ENCODE assay signal across 1 mouse cellular context in genomic region chr14:118239351-118239750, GRCm38 (mm10).
TF ChIP-seq lines count a peak whose summit lies in the region.

No protein-coding gene starts in this region.

TF ChIP-seq in CH12.LX, 34 proteins besides CTCF, POLR2A, EP300 and RAD21 (continued from another document):
- TF ChIP-seq SIN3A (IDR thresholded peaks at IDR 0.05; ENCODE audit: low read length): no peak
- no peak for TF ChIP-seq ZKSCAN1 (IDR thresholded peaks at IDR 0.05; ENCODE audit: borderline replicate concordance, low read depth, low read length)
- no peak for TF ChIP-seq UBTF (IDR thresholded peaks at IDR 0.05; ENCODE audit: low read depth, low read length)
- no peak for TF ChIP-seq TBP (conservative IDR thresholded peaks at IDR 0.05; ENCODE audit: low read depth, low read length)
- no peak for TF ChIP-seq KAT2A (IDR thresholded peaks at IDR 0.05; ENCODE audit: insufficient replicate concordance, low read length)
- TF ChIP-seq TCF12 (IDR thresholded peaks at IDR 0.05; ENCODE audit: low read depth, low read length): no peak
- no peak for TF ChIP-seq NRF1 (IDR thresholded peaks at IDR 0.05; ENCODE audit: low read depth, low read length)
- no peak for TF ChIP-seq MAFK (IDR thresholded peaks at IDR 0.05; ENCODE audit: insufficient replicate concordance, low read length)
- TF ChIP-seq RCOR1 (conservative IDR thresholded peaks at IDR 0.05; ENCODE audit: low read depth, low read length): no peak
- no peak for TF ChIP-seq SMC3 (IDR thresholded peaks at IDR 0.05; ENCODE audit: low read depth, low read length)
- no peak for TF ChIP-seq PAX5 (IDR thresholded peaks at IDR 0.05; ENCODE audit: low read length)
- TF ChIP-seq ZC3H11A (IDR thresholded peaks at IDR 0.05; ENCODE audit: low read depth, low read length): no peak
- no peak for TF ChIP-seq BHLHE40 (IDR thresholded peaks at IDR 0.05; ENCODE audit: low read depth, low read length)
- TF ChIP-seq IRF4 (IDR thresholded peaks at IDR 0.05; ENCODE audit: low read depth, low read length): no peak
